ENCODE assay signal across 8 mouse cellular contexts in genomic region chr7:132811716-132812618, GRCm38 (mm10). TPM values are rescaled to one million over a fixed set of nuclear protein-coding genes. Genes with fewer than 3 reads are reported as not detected.
A peak's percentile ranks its signal among the peaks of the same experiment; 100 is the strongest.
DNase-seq lines count a peak whose midpoint lies in the region; ATAC-seq and TF ChIP-seq lines count a peak whose summit lies in the region.

No protein-coding gene starts in this region.

- no peak for ATAC-seq in heart, embryonic 12.5 days (ENCODE audit: insufficient number of reproducible peaks, low FRiP score)
- ATAC-seq in limb, embryonic 13.5 days (ENCODE audit: low FRiP score, low read depth) = no peak
- ATAC-seq in midbrain, postnatal 0 days (ENCODE audit: low FRiP score) = no peak

- peak overlapping the region; percentile 86 for H3K9ac ChIP-seq in heart, embryonic 12.5 days
- peak overlapping the region; percentile 91 for H3K9ac ChIP-seq in limb, embryonic 13.5 days
- H3K9ac ChIP-seq in midbrain, postnatal 0 days (replicated peaks; ENCODE audit: low read length, poor library complexity, severe bottlenecking) = peak overlapping the region; percentile 63

- peak overlapping the region; percentile 73 for H3K4me3 ChIP-seq in heart, embryonic 12.5 days
- H3K4me3 ChIP-seq in limb, embryonic 13.5 days = peak overlapping the region; percentile 66
- H3K4me3 ChIP-seq in midbrain, postnatal 0 days (ENCODE audit: low read depth, low read length) = peak overlapping the region; percentile 71

- no peaks in the 10 kb centered on the region for H3K27me3 ChIP-seq in heart, embryonic 12.5 days (replicated peaks)
- no peaks in the 10 kb centered on the region for H3K27me3 ChIP-seq in limb, embryonic 13.5 days
- H3K27me3 ChIP-seq in midbrain, postnatal 0 days (ENCODE audit: insufficient read depth, low read length) = no peaks in the 10 kb centered on the region

- H3K36me3 ChIP-seq in heart, embryonic 12.5 days = no peaks in the 10 kb centered on the region
- H3K36me3 ChIP-seq in limb, embryonic 13.5 days = 0 out of 2 replicates have a peak, but pooled peaks cover 3% of the 10 kb centered on the region
- no peaks in the 10 kb centered on the region for H3K36me3 ChIP-seq in midbrain, postnatal 0 days (ENCODE audit: insufficient read depth, low read length)

- H3K4me2 ChIP-seq in heart, embryonic 12.5 days = peak overlapping the region; percentile 78
- peak overlapping the region; percentile 86 for H3K4me2 ChIP-seq in limb, embryonic 13.5 days (replicated peaks)
- peak overlapping the region; percentile 95 for H3K4me2 ChIP-seq in midbrain, postnatal 0 days (ENCODE audit: low read depth, low read length, poor library complexity, severe bottlenecking)

- no peaks in the 10 kb centered on the region for H3K9me3 ChIP-seq in heart, embryonic 12.5 days (replicated peaks)
- H3K9me3 ChIP-seq in limb, embryonic 13.5 days = no peaks in the 10 kb centered on the region
- no peaks in the 10 kb centered on the region for H3K9me3 ChIP-seq in midbrain, postnatal 0 days (ENCODE audit: low read length)

- H3K27ac ChIP-seq in heart, embryonic 12.5 days (ENCODE audit: poor library complexity, severe bottlenecking) = peak overlapping the region; percentile 91
- H3K27ac ChIP-seq in limb, embryonic 13.5 days = peak overlapping the region; percentile 94; the same call in 1 of the 2 replicates
- no peak overlapping the region for H3K27ac ChIP-seq in midbrain, postnatal 0 days (ENCODE audit: low read depth, low read length)

- peaks cover 53% of the 10 kb centered on the region for H3K4me1 ChIP-seq in heart, embryonic 12.5 days (replicated peaks)
- peaks cover 79% of the 10 kb centered on the region for H3K4me1 ChIP-seq in limb, embryonic 13.5 days
- H3K4me1 ChIP-seq in midbrain, postnatal 0 days (ENCODE audit: insufficient read depth, low read length) = peaks cover 14% of the 10 kb centered on the region

- peak; percentile 55 to 87 for DNase-seq in adrenal gland, adult (ENCODE audit: inconsistent age in 2 of 2, low spot score in 1 of 2)
- DNase-seq in adrenal gland, adult 8-10 months = no peak
- DNase-seq in CD4-positive helper T cell, adult 2 months (ENCODE audit: low read depth, low spot score) = peak; percentile 86
- DNase-seq in cerebellum, postnatal 14 days = peak; percentile 64 to 69
- DNase-seq in midbrain, postnatal 0 days (ENCODE audit: low spot score) = peak; percentile 49
- no peak for DNase-seq in MN1 (ENCODE audit: low spot score)

- peak; percentile 40 for TF ChIP-seq CTCF in midbrain, postnatal 0 days (IDR thresholded peaks at IDR 0.05)

- WGBS in heart, embryonic 12.5 days = 11% methylated on average over 23 of the region's 23 CpGs
- WGBS in limb, embryonic 13.5 days = 8% methylated on average over 23 of the region's 23 CpGs
- 18% methylated on average over 23 of the region's 23 CpGs for WGBS in midbrain, postnatal 0 days

RNA-seq across cellular contexts. Expression of gene Fam53b, which starts 1.7 kb away (rescaled TPM):
- total RNA-seq in adrenal gland, adult 8-10 months (2022) = 100 to 1,000 TPM in 1 of 4 experiments, 10 to 100 TPM in 3; 84.3 to 115 (median 87.7) TPM
- 15.3 and 17.0 TPM in 2 replicates for polyA plus RNA-seq in heart, embryonic 12.5 days (2016; fragmentation: Nextera tagmentation; extraction: Ambion mirVana)
- polyA plus RNA-seq in limb, embryonic 13.5 days (2015; fragmentation: Nextera tagmentation; extraction: Ambion mirVana) = 25.4 and 26.4 TPM in 2 replicates
- total RNA-seq in midbrain, postnatal 0 days (2014; rRNA removed) = 8.0 and 17.3 TPM in 2 replicates
- 7.3 and 9.4 TPM in 2 replicates for polyA plus RNA-seq in midbrain, postnatal 0 days (2015; fragmentation: Nextera tagmentation; extraction: Ambion mirVana)

RNA-seq across cellular contexts. Expression of gene Eef1akmt2, which starts 40.5 kb away (rescaled TPM):
- total RNA-seq in adrenal gland, adult 8-10 months (2022) = 10 to 100 TPM; 25.1 to 38.6 (median 32.1) TPM
- polyA plus RNA-seq in heart, embryonic 12.5 days (2016; fragmentation: Nextera tagmentation; extraction: Ambion mirVana) = 37.9 and 45.9 TPM in 2 replicates
- polyA plus RNA-seq in limb, embryonic 13.5 days (2015; fragmentation: Nextera tagmentation; extraction: Ambion mirVana) = 76.0 and 78.3 TPM in 2 replicates
- total RNA-seq in midbrain, postnatal 0 days (2014; rRNA removed) = 52.1 and 62.1 TPM in 2 replicates
- 80.1 and 84.2 TPM in 2 replicates for polyA plus RNA-seq in midbrain, postnatal 0 days (2015; fragmentation: Nextera tagmentation; extraction: Ambion mirVana)

RNA-seq across cellular contexts. Expression of gene Abraxas2, which starts 47.1 kb away (rescaled TPM):
- 10 to 100 TPM; 30.5 to 39.6 (median 34.8) TPM for total RNA-seq in adrenal gland, adult 8-10 months (2022)
- 26.6 and 27.8 TPM in 2 replicates for polyA plus RNA-seq in heart, embryonic 12.5 days (2016; fragmentation: Nextera tagmentation; extraction: Ambion mirVana)
- 47.3 and 50.4 TPM in 2 replicates for polyA plus RNA-seq in limb, embryonic 13.5 days (2015; fragmentation: Nextera tagmentation; extraction: Ambion mirVana)
- 26.7 and 28.8 TPM in 2 replicates for total RNA-seq in midbrain, postnatal 0 days (2014; rRNA removed)
- 31.1 and 32.3 TPM in 2 replicates for polyA plus RNA-seq in midbrain, postnatal 0 days (2015; fragmentation: Nextera tagmentation; extraction: Ambion mirVana)

Comparison
In these comparisons a context has a peak if more than half of its experiments do, and no peak if none do; other contexts are left out.
1. DNase-seq: peak in adrenal gland, adult (2 of 2), CD4-positive helper T cell, adult 2 months (single experiment), cerebellum, postnatal 14 days (2 of 2) and midbrain, postnatal 0 days (single experiment); none in adrenal gland, adult 8-10 months (single experiment) and MN1 (single experiment).
2. Peak in every context shown above with its lines, with median percentiles within 50 percentile points of each other: H3K4me2 ChIP-seq, H3K4me3 ChIP-seq and H3K9ac ChIP-seq.